Mouse (Mus musculus): ENCODE measurements around the gene Gm10283. TPM values are rescaled to one million over a fixed set of nuclear protein-coding genes. Genes with fewer than 3 reads are reported as not detected.

Gm10283 gene
- polyA plus RNA-seq, 2 experiments from 2014 or later = not detected

Other genes with a start within 250 kb of the Gm10283 start
- not detected for gene Aadat, start 2.7 kb upstream of the Gm10283 start, polyA plus RNA-seq (2017; shearing (Covaris generic))
- not detected for gene Mfap3l, start 129.6 kb upstream of the Gm10283 start, polyA plus RNA-seq (2017; shearing (Covaris generic))

All from CD4-positive, CD25-positive, alpha-beta regulatory T cell, adult 4 months (primary cell).